Mouse (Mus musculus) intestine, embryonic 14.5 days (tissue): Measurements from ENCODE around the gene Ndufa13. TPM values are rescaled to one million over a fixed set of nuclear protein-coding genes. Genes with fewer than 3 reads are reported as not detected.

Experiments
- ATAC-seq: fragments of 200-750 bp; cut with Nextera tagmentation; replicated peaks from 2 replicates; pipeline ENCODE4 v1.8.0; 2017; ENCODE audit warnings: low read depth, moderate number of reproducible peaks, moderate TSS enrichment, moderate library complexity; ENCODE audit not compliant: low FRiP score, low TSS enrichment
- DNase-seq: peaks from one replicate; pipeline ENCODE4 v3.0.0-alpha.2; 2018; ENCODE audit warnings: low spot score
- H3K27ac ChIP-seq: fragments of 300-500 bp; sonication (generic); 2 replicates; pipeline ENCODE4 v1.5.1; 2014; ENCODE audit warnings: low read depth, mild to moderate bottlenecking, control low read depth
- H3K27me3 ChIP-seq: fragments of 300-500 bp; sonication (generic); replicated peaks from 2 replicates; pipeline ENCODE4 v1.6.1; 2014; ENCODE audit warnings: low read length, control low read depth; ENCODE audit not compliant: control insufficient read depth, insufficient read depth
- H3K36me3 ChIP-seq: fragments of 300-500 bp; sonication (generic); 2 replicates; pipeline ENCODE4 v1.6.1; 2014; ENCODE audit warnings: low read length, control low read depth; ENCODE audit not compliant: control insufficient read depth, insufficient read depth
- H3K4me1 ChIP-seq: fragments of 300-500 bp; sonication (generic); replicated peaks from 2 replicates; pipeline ENCODE4 v1.6.1; 2014; ENCODE audit warnings: low read length, control low read depth, mixed read lengths; ENCODE audit not compliant: control insufficient read depth, insufficient read depth
- H3K4me2 ChIP-seq: fragments of 300-500 bp; sonication (generic); 2 replicates; pipeline ENCODE4 v1.6.1; 2014; ENCODE audit warnings: low read length
- H3K4me3 ChIP-seq: fragments of 300-500 bp; sonication (generic); 2 replicates; pipeline ENCODE4 v1.5.1; 2014; ENCODE audit warnings: low read depth, low read length, control low read depth, mixed read lengths
- H3K9ac ChIP-seq: fragments of 300-500 bp; sonication (generic); 2 replicates; pipeline ENCODE4 v1.6.1; 2014; ENCODE audit warnings: mild to moderate bottlenecking, low read length
- H3K9me3 ChIP-seq: fragments of 300-500 bp; sonication (generic); 2 replicates; pipeline ENCODE4 v1.6.1; 2016; ENCODE audit warnings: low read length, control low read depth; ENCODE audit not compliant: control insufficient read depth
- WGBS: fragments of 180-500 bp; shearing (Covaris S2); extraction: QIAGEN DNeasy Blood & Tissue Kit; methylation state at CpG from one replicate; pipeline ENCODE4 v1.1.7; 2014; 5-methylcytosine and 5-hydroxymethylcytosine counted together
- polyA plus RNA-seq: library from polyadenylated mRNA; unstranded; fragments of >200 nt; fragmentation: Nextera tagmentation; extraction: Ambion mirVana; gene quantifications from 2 replicates; pipeline ENCODE4 v1.2.1, GENCODE M21; 2014

The Ndufa13 gene
- polyA plus RNA-seq, 1 experiment from 2014 or later: 222 TPM

GRCm38 (mm10) chr8:69880841-69881240 is 21.5 kb downstream of the Ndufa13 start:
- no peaks in the 10 kb centered on the region; the same call in 1 of the 2 replicates for H3K9me3 ChIP-seq
- peak overlapping the region; percentile 53 for H3K4me2 ChIP-seq
- no peak for DNase-seq
- H3K27ac ChIP-seq: no peak overlapping the region
- no peak overlapping the region for H3K9ac ChIP-seq
- peaks cover 4% of the 10 kb centered on the region; the same call in 1 of the 2 replicates for H3K4me1 ChIP-seq
- 13% methylated on average over 37 of the region's 37 CpGs for WGBS
- H3K27me3 ChIP-seq: peaks cover 82% of the 10 kb centered on the region
- H3K36me3 ChIP-seq: no peaks in the 10 kb centered on the region
- 0 out of 2 replicates have a peak overlapping the region, but pooled peaks have one; percentile 41 for H3K4me3 ChIP-seq
- ATAC-seq: no peak

DNA sequence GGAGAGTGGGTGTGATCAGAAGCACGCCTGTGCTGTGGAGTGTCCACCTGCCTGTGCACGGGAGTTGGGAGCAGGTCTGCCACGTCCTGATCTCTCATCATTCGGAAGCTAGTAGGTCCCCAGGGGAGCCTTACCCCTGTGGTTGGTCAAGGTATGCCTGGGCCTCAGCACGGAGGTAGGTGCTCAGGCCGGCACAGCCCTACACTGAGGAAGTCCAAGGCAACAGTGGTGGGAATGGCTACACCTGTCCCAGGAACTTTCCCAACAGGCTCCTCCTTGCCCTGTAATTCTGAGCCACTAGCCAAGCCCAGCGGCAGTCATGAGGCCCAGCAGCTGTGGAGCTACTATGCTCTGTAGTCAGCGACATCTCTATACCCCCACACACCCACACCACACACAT is 22.7 kb downstream of the Ndufa13 start:
- H3K9me3 ChIP-seq: no peaks in the 10 kb centered on the region; the same call in 1 of the 2 replicates
- DNase-seq: no peak
- peaks cover 4% of the 10 kb centered on the region; the same call in 1 of the 2 replicates for H3K4me1 ChIP-seq
- H3K9ac ChIP-seq: no peak overlapping the region
- WGBS: 59% methylated on average over 8 of the region's 8 CpGs
- H3K36me3 ChIP-seq: no peaks in the 10 kb centered on the region
- no peak for ATAC-seq
- H3K4me3 ChIP-seq: no peak overlapping the region
- H3K27ac ChIP-seq: no peak overlapping the region
- H3K4me2 ChIP-seq: no peak overlapping the region
- H3K27me3 ChIP-seq: peaks cover 70% of the 10 kb centered on the region

- Histone ChIP-seq H3K36me3 (no peaks in the 10 kb centered on the region), H3K9me3 (no peaks in the 10 kb centered on the region; the same call in 1 of the 2 replicates), H3K4me1 (peaks cover 4% of the 10 kb centered on the region; the same call in 1 of the 2 replicates), H3K4me2 (no peak overlapping the region), H3K27me3 (peaks cover 53% of the 10 kb centered on the region), H3K4me3 (no peak overlapping the region), H3K27ac (no peak overlapping the region), H3K9ac (no peak overlapping the region)
- no peak for ATAC-seq
- WGBS: 58% methylated on average over 3 of the region's 3 CpGs
- DNase-seq: no peak
Measured at GRCm38 (mm10) chr8:69877992-69878391, 24.4 kb downstream of the Ndufa13 start.

DNA sequence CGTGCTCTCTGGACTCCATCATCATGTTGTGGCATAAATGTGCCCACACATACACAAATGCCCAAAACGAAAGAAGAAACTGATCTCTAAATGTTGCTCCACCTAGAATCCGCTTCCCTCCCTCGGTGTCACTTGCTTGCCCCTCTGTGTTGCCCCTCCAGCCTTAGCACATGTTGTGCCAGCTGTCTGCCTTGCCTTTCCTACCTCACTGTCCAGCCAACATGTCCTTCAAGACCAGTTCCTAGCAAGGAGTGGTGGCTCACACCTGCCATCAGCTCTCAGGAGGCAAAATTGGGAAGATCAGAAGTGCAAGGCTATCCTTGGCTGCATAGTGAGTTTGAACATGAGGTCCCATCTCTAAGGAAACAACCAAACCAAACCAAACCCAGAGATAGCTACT is 25.0 kb downstream of the Ndufa13 start:
- 93% methylated on average over 4 of the region's 4 CpGs for WGBS
- H3K4me1 ChIP-seq: peaks cover 4% of the 10 kb centered on the region; the same call in 1 of the 2 replicates
- H3K4me2 ChIP-seq: no peak overlapping the region
- peaks cover 47% of the 10 kb centered on the region for H3K27me3 ChIP-seq
- H3K4me3 ChIP-seq: no peak overlapping the region
- H3K27ac ChIP-seq: no peak overlapping the region
- ATAC-seq (no peak), DNase-seq (no peak)
- H3K9me3 ChIP-seq: no peaks in the 10 kb centered on the region; the same call in 1 of the 2 replicates
- H3K36me3 ChIP-seq: no peaks in the 10 kb centered on the region
- no peak overlapping the region for H3K9ac ChIP-seq

- Histone ChIP-seq H3K27ac (no peak overlapping the region), H3K9me3 (no peaks in the 10 kb centered on the region; the same call in 1 of the 2 replicates), H3K4me1 (peaks cover 4% of the 10 kb centered on the region; the same call in 1 of the 2 replicates), H3K4me3 (no peak overlapping the region), H3K9ac (no peak overlapping the region), H3K4me2 (no peak overlapping the region), H3K36me3 (no peaks in the 10 kb centered on the region), H3K27me3 (peaks cover 43% of the 10 kb centered on the region)
- WGBS: 72% methylated on average over 10 of the region's 10 CpGs
- DNase-seq (no peak), ATAC-seq (no peak)
Measured at GRCm38 (mm10) chr8:69876967-69877366, 25.4 kb downstream of the Ndufa13 start.

GRCm38 (mm10) chr8:69876097-69876496 is 26.3 kb downstream of the Ndufa13 start:
- WGBS: 48% methylated on average over 10 of the region's 10 CpGs
- H3K27ac ChIP-seq: no peak overlapping the region

GRCm38 (mm10) chr8:69874654-69875053 is 27.7 kb downstream of the Ndufa13 start:
- 85% methylated on average over 13 of the region's 13 CpGs for WGBS
- Histone ChIP-seq H3K4me3 (no peak overlapping the region), H3K4me1 (no peaks in the 10 kb centered on the region), H3K27ac (no peak overlapping the region), H3K9ac (no peak overlapping the region), H3K36me3 (no peaks in the 10 kb centered on the region), H3K9me3 (no peaks in the 10 kb centered on the region), H3K4me2 (no peak overlapping the region), H3K27me3 (peaks cover 20% of the 10 kb centered on the region)
- DNase-seq: no peak
- ATAC-seq: no peak

More at GRCm38 (mm10) chr8:69876097-69876496, 26.3 kb downstream of the Ndufa13 start:
- H3K4me3 ChIP-seq: no peak overlapping the region
- H3K27me3 ChIP-seq: peaks cover 34% of the 10 kb centered on the region
- DNase-seq (no peak), ATAC-seq (no peak)
- no peaks in the 10 kb centered on the region for H3K9me3 ChIP-seq
- H3K4me1 ChIP-seq: no peaks in the 10 kb centered on the region
- no peaks in the 10 kb centered on the region for H3K36me3 ChIP-seq
- H3K9ac ChIP-seq: no peak overlapping the region
- H3K4me2 ChIP-seq: no peak overlapping the region

DNA sequence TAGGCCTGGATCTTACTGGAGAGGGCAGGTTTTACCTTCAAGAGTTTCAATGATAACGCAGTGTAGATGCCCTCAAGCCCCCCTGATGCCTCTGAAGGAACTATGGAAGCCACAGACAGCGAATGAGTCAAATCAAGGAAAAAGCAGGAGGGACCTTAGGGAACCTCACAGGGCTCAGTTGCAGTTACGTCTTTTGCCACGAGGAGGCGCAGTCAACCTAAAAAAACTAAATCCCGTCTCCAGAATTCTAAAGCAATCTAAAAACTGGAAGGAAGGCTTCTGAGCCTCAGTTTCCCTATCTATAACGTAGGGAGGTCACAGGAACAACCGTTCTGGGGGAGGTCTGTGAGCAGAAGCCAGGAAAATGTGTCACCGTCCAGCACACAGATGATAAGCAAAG is 28.2 kb downstream of the Ndufa13 start:
- no peaks in the 10 kb centered on the region for H3K36me3 ChIP-seq
- H3K4me2 ChIP-seq: no peak overlapping the region
- WGBS: 9% methylated on average over 9 of the region's 9 CpGs
- no peak overlapping the region for H3K4me3 ChIP-seq
- no peak overlapping the region for H3K27ac ChIP-seq
- H3K9ac ChIP-seq: no peak overlapping the region
- H3K27me3 ChIP-seq: peaks cover 15% of the 10 kb centered on the region
- no peaks in the 10 kb centered on the region for H3K9me3 ChIP-seq
- DNase-seq (peak; percentile 92), ATAC-seq (no peak)
- H3K4me1 ChIP-seq: no peaks in the 10 kb centered on the region

DNA sequence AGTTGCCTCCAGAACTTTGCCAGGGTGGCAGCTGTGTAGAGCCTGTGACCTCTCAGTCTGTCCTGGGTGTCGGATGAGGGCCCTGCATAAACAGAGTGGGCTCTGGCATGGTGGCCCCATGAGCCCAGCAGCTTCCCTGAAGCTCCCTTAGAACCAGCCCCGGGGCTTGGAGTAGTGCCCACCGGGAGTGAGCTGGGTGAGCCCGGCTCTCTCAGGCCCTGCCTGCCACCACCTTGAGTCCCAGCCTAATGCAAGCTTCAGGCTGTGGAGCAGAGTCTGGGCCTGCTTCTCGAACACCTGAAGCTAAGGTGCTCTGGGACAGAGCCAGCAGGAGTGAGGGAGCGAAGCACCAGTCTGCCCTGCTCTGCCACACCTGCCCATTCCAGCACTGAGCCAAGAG is 31.5 kb downstream of the Ndufa13 start:
- ATAC-seq: no peak
- 85% methylated on average over 6 of the region's 6 CpGs for WGBS
- no peak for DNase-seq

More for the DNA sequence above, 31.5 kb downstream of the Ndufa13 start:
- H3K27me3 ChIP-seq: no peaks in the 10 kb centered on the region
- no peaks in the 10 kb centered on the region for H3K9me3 ChIP-seq
- H3K4me2 ChIP-seq: no peak overlapping the region
- no peak overlapping the region for H3K4me3 ChIP-seq
- H3K9ac ChIP-seq: no peak overlapping the region
- H3K27ac ChIP-seq: no peak overlapping the region
- H3K4me1 ChIP-seq: no peaks in the 10 kb centered on the region
- H3K36me3 ChIP-seq: no peaks in the 10 kb centered on the region
